Mouse (Mus musculus): Measurements from ENCODE around the gene Gap43. TPM values are rescaled to one million over a fixed set of nuclear protein-coding genes. Genes with fewer than 3 reads are reported as not detected.
"Not testable (repeated sequence)": the region's sequence is repeated elsewhere in the genome, so short reads cannot be mapped to it uniquely, and the experiment has no call there.

The Gap43 gene
- polyA plus RNA-seq, 1 experiment from 2014 or later: 13.3 TPM

DNA sequence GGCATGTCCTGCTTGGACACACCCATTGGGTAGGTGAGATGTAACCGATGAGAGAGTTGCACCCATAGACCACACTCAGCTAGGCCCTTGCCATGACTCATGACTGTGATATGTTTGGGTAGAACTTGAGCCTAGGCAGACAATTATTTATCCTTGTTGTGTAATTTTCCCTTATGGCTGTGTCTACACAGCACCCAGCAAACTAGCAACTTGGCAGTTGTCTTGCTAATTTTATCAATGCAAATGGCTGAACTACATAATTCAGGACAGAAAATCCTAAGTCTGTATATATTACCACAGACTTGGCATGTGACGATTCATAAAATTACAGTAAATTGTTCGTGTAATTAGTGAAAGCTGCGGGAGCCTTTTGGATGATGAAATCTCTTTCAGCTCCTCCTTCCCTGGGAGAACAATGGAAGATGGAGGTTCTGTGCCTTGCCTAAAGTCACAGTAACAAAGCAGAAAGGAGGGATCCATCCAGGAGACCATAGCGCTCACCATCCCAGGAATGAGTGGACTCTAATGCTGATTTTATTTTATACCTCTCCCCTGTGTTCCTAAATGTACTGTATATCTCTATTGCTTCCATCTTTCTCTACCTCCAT is 77.4 kb downstream of the Gap43 start:
- Histone ChIP-seq H3K4me3 (ENCODE audit: low read length) (no peak overlapping the region), H3K4me1 (ENCODE audit: control insufficient read depth, insufficient read depth, low read length) (no peaks in the 10 kb centered on the region), H3K27me3 (ENCODE audit: control insufficient read depth, insufficient read depth, low read length) (no peaks in the 10 kb centered on the region), H3K9ac (ENCODE audit: low read depth, low read length) (no peak overlapping the region), H3K9me3 (ENCODE audit: control insufficient read depth, low read length) (no peaks in the 10 kb centered on the region), H3K27ac (ENCODE audit: low read depth, low read length) (no peak overlapping the region), H3K36me3 (ENCODE audit: control insufficient read depth, insufficient read depth, low read length) (no peaks in the 10 kb centered on the region), H3K4me2 (replicated peaks; ENCODE audit: low read depth, low read length) (no peak overlapping the region)
- no peak for ATAC-seq (ENCODE audit: low FRiP score, low TSS enrichment)
- WGBS: 95% methylated on average over 5 of the region's 5 CpGs

DNA sequence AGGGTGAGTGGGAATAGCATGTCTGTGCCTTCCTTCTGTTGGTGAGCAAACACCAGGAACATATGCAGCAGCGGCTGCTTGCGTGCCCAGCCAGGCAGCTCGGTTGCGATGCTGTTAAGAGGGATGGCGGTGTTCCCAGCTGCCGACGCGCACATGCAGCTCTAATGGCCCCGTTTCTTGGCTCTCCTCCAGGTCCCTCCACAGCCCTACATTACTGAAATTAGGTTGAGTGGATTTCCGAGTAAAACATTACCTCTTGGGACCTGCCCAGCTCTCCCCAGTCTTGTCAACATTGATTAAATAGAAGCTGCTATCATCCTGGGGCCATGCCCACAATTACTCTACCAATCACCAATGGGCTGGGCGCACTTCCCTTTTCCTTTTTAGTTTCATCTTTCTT is 84.8 kb downstream of the Gap43 start:
- no peak for ATAC-seq (ENCODE audit: low FRiP score, low TSS enrichment)
- H3K4me2 ChIP-seq (replicated peaks; ENCODE audit: low read depth, low read length): no peak overlapping the region
- WGBS: 89% methylated on average over 11 of the region's 11 CpGs
- no peaks in the 10 kb centered on the region for H3K27me3 ChIP-seq (ENCODE audit: control insufficient read depth, insufficient read depth, low read length)
- H3K4me1 ChIP-seq (ENCODE audit: control insufficient read depth, insufficient read depth, low read length): no peaks in the 10 kb centered on the region
- H3K36me3 ChIP-seq (ENCODE audit: control insufficient read depth, insufficient read depth, low read length): no peaks in the 10 kb centered on the region
- no peak overlapping the region for H3K4me3 ChIP-seq (ENCODE audit: low read length)
- no peaks in the 10 kb centered on the region for H3K9me3 ChIP-seq (ENCODE audit: control insufficient read depth, low read length)
- no peak overlapping the region for H3K9ac ChIP-seq (ENCODE audit: low read depth, low read length)
- no peak overlapping the region for H3K27ac ChIP-seq (ENCODE audit: low read depth, low read length)

GRCm38 (mm10) chr16:42255222-42255621 is 85.2 kb downstream of the Gap43 start:
- H3K9ac ChIP-seq (ENCODE audit: low read depth, low read length): no peak overlapping the region
- no peaks in the 10 kb centered on the region for H3K36me3 ChIP-seq (ENCODE audit: control insufficient read depth, insufficient read depth, low read length)
- ATAC-seq (ENCODE audit: low FRiP score, low TSS enrichment): no peak
- H3K9me3 ChIP-seq (ENCODE audit: control insufficient read depth, low read length): no peaks in the 10 kb centered on the region
- H3K4me3 ChIP-seq (ENCODE audit: low read length): no peak overlapping the region
- H3K27me3 ChIP-seq (ENCODE audit: control insufficient read depth, insufficient read depth, low read length): no peaks in the 10 kb centered on the region
- H3K27ac ChIP-seq (ENCODE audit: low read depth, low read length): no peak overlapping the region
- H3K4me2 ChIP-seq (replicated peaks; ENCODE audit: low read depth, low read length): no peak overlapping the region
- WGBS: 84% methylated on average over 3 of the region's 3 CpGs
- H3K4me1 ChIP-seq (ENCODE audit: control insufficient read depth, insufficient read depth, low read length): no peaks in the 10 kb centered on the region

DNA sequence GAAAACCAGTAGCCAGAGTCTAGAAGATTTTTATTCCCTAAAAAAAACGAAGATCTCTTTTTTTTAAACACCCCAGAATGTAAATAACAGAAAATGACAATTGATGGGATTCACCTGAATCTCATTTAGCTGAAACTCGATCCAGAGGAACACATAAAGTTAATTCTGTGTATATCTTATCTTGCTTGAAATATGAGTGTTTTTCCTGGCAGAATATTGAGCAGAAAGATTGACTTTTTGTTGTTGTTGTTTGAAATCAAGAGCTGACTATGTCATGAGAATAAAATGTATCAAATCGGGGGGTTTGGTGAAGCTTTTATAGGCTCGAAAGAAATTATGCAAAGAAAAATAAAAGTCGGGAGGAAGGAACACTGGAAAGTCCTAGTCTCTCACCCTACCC is 88.2 kb downstream of the Gap43 start:
- Histone ChIP-seq H3K9me3 (ENCODE audit: control insufficient read depth, low read length) (no peaks in the 10 kb centered on the region), H3K4me3 (ENCODE audit: low read length) (no peak overlapping the region), H3K9ac (ENCODE audit: low read depth, low read length) (no peak overlapping the region), H3K4me1 (ENCODE audit: control insufficient read depth, insufficient read depth, low read length) (no peaks in the 10 kb centered on the region), H3K4me2 (replicated peaks; ENCODE audit: low read depth, low read length) (no peak overlapping the region), H3K36me3 (ENCODE audit: control insufficient read depth, insufficient read depth, low read length) (no peaks in the 10 kb centered on the region), H3K27ac (ENCODE audit: low read depth, low read length) (peak overlapping the region; percentile 62), H3K27me3 (ENCODE audit: control insufficient read depth, insufficient read depth, low read length) (no peaks in the 10 kb centered on the region)
- peak; percentile 64; the same call in 1 of the 2 replicates for ATAC-seq (ENCODE audit: low FRiP score, low TSS enrichment)
- WGBS: 31% methylated on average over 5 of the region's 5 CpGs

DNA sequence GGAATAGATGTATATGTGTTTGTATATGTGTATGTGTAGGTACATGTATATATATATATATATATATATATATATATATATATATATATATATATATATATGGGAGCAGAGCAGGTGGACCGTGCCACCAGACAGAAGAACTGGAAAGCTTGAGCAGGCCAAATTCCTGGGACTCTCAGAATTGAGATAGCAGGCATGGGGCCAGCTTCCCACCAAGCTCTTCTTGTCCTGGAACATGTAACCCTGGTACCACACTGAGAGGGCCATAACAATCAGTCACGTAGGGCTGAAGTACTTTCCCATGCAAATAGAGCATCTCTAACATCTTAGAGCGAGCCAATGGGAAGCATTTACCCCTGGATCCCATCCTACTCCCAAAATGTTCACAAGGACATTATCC is 96.3 kb downstream of the Gap43 start:
- not testable (repeated sequence) for H3K4me2 ChIP-seq (replicated peaks; ENCODE audit: low read depth, low read length); H3K36me3 ChIP-seq (ENCODE audit: control insufficient read depth, insufficient read depth, low read length); H3K4me3 ChIP-seq (ENCODE audit: low read length); H3K27ac ChIP-seq (ENCODE audit: low read depth, low read length); ATAC-seq (ENCODE audit: low FRiP score, low TSS enrichment); H3K9ac ChIP-seq (ENCODE audit: low read depth, low read length); H3K27me3 ChIP-seq (ENCODE audit: control insufficient read depth, insufficient read depth, low read length); H3K4me1 ChIP-seq (ENCODE audit: control insufficient read depth, insufficient read depth, low read length); H3K9me3 ChIP-seq (ENCODE audit: control insufficient read depth, low read length)
- WGBS: 91% methylated on average over 3 of the region's 3 CpGs

- Histone ChIP-seq H3K4me3 (ENCODE audit: low read length) (no peak overlapping the region), H3K9me3 (ENCODE audit: control insufficient read depth, low read length) (no peaks in the 10 kb centered on the region), H3K27ac (ENCODE audit: low read depth, low read length) (no peak overlapping the region), H3K9ac (ENCODE audit: low read depth, low read length) (no peak overlapping the region), H3K4me1 (ENCODE audit: control insufficient read depth, insufficient read depth, low read length) (no peaks in the 10 kb centered on the region), H3K4me2 (replicated peaks; ENCODE audit: low read depth, low read length) (no peak overlapping the region), H3K27me3 (ENCODE audit: control insufficient read depth, insufficient read depth, low read length) (no peaks in the 10 kb centered on the region), H3K36me3 (ENCODE audit: control insufficient read depth, insufficient read depth, low read length) (no peaks in the 10 kb centered on the region)
- ATAC-seq (ENCODE audit: low FRiP score, low TSS enrichment): no peak
- WGBS: 74% methylated on average over 4 of the region's 4 CpGs
Measured at GRCm38 (mm10) chr16:42231306-42231705, 109.1 kb downstream of the Gap43 start.

Small RNA genes lying within 50 kb of the gene (microRNA-seq; reads per million reads assigned to microRNA genes)
- gene Mir6540: 6.3 reads per million, percentile 22 among the genes with 10 or more reads in this experiment
